Mouse (Mus musculus) spleen, adult 2 months (tissue): ENCODE data around the gene Hsf2bp. TPM values are rescaled to one million over a fixed set of nuclear protein-coding genes. Genes with fewer than 3 reads are reported as not detected.

Source experiments
- DNase-seq, 2 experiments: peaks; one replicate each; pipeline versions ENCODE4 v3.0.0 to v3.0.0-alpha.2; 2012 to 2021; ENCODE audit warnings: low spot score in 2 of 2, low read depth in 1 of 2
- H3K27ac ChIP-seq: fragments of 200-500 bp; 2 replicates; pipeline ENCODE4 v1.5.1; 2012; ENCODE audit warnings: low read length, inconsistent platforms; ENCODE audit not compliant: insufficient read depth
- H3K27me3 ChIP-seq: fragments of 200-500 bp; 2 replicates; pipeline ENCODE4 v1.6.1; 2012; ENCODE audit warnings: mild to moderate bottlenecking, moderate library complexity, low read length, inconsistent platforms; ENCODE audit not compliant: control insufficient read depth, insufficient read depth
- H3K36me3 ChIP-seq: fragments of 200-500 bp; 2 replicates; pipeline ENCODE4 v1.6.1; 2012; ENCODE audit warnings: mild to moderate bottlenecking, low read length, inconsistent platforms; ENCODE audit not compliant: control insufficient read depth, insufficient read depth
- H3K4me1 ChIP-seq: fragments of 200-500 bp; 2 replicates; pipeline ENCODE4 v1.6.1; 2011; ENCODE audit warnings: inconsistent platforms; ENCODE audit not compliant: control insufficient read depth, insufficient read depth, insufficient read length
- H3K4me3 ChIP-seq: fragments of 200-500 bp; 2 replicates; pipeline ENCODE4 v1.5.1; 2011; ENCODE audit warnings: mild to moderate bottlenecking, inconsistent platforms; ENCODE audit not compliant: insufficient read depth, insufficient read length; ENCODE audit errors: extremely low read depth
- CTCF ChIP-seq: fragments of 200-500 bp; IDR thresholded peaks from 2 replicates; pipeline ENCODE4 v1.5.1; 2011; ENCODE audit warnings: mild to moderate bottlenecking, inconsistent platforms; ENCODE audit not compliant: insufficient read depth, insufficient read length, insufficient replicate concordance; ENCODE audit errors: extremely low read depth
- POLR2A ChIP-seq: fragments of 200-500 bp; IDR thresholded peaks from 2 replicates; pipeline ENCODE4 v1.6.1; 2011; ENCODE audit warnings: low read depth, low read length, inconsistent platforms
- WGBS: fragments of 180-500 bp; shearing (Covaris S2); methylation state at CpG from one replicate; pipeline ENCODE4 v1.1.7; 2018; 5-methylcytosine and 5-hydroxymethylcytosine counted together
- polyA plus RNA-seq: library from polyadenylated mRNA; depleted of rRNA; stranded (reverse); fragments of >200 nt; gene quantifications from 2 replicates; pipeline ENCODE4 v1.2.3, GENCODE M21; 2012

Gene Hsf2bp
- polyA plus RNA-seq, 1 experiment = 0.15 TPM

DNA sequence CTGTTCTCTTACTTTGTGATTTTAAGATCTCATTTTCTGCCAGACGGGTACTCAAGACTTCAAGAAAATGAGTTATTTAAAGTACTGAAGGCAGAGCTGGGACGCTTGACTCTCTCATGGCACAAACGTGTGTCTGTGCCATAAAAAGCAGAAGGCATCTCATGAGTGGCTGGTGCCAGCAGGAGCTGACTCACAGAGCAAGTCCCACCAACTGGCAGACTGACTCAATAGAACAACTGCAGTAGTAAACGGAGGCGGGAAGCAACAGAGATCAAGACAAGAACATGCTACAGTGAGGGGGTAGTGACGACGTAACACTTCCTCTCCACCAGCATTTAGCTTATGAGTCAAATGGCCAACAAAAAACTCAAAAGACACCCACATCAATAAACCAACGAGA lies 13.1 kb downstream of the Hsf2bp start:
- TF ChIP-seq POLR2A (no peak), CTCF (no peak)
- Histone ChIP-seq H3K27me3 (no peaks in the 10 kb centered on the region), H3K4me3 (no peak overlapping the region), H3K4me1 (no peaks in the 10 kb centered on the region), H3K36me3 (no peaks in the 10 kb centered on the region), H3K27ac (no peak overlapping the region)
- WGBS = 31% methylated on average over 8 of the region's 8 CpGs
- no peak for DNase-seq

DNA sequence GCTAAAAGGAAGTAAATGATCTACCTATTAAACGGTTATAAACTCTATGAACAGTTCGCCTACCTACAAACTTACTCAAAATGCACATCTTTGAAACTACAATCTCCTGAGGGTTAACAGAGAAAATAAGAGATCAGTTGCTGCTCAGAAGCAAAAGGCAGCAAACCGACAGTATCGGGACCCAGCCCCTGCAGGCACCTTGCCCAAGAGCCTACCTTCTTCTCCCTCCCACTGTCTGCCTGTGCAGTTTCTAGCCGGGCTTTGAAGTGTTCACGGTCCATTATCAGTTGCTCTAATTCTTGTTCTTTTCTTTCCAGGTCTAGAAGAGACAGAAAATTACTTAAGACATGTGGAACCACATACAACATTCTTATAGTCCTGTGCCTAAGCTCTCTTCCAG lies 13.6 kb downstream of the Hsf2bp start:
- Histone ChIP-seq H3K36me3 (no peaks in the 10 kb centered on the region), H3K4me1 (no peaks in the 10 kb centered on the region), H3K27me3 (no peaks in the 10 kb centered on the region), H3K4me3 (no peak overlapping the region), H3K27ac (no peak overlapping the region)
- 84% methylated on average over 6 of the region's 6 CpGs for WGBS
- DNase-seq = no peak
- TF ChIP-seq POLR2A (no peak), CTCF (no peak)

DNA sequence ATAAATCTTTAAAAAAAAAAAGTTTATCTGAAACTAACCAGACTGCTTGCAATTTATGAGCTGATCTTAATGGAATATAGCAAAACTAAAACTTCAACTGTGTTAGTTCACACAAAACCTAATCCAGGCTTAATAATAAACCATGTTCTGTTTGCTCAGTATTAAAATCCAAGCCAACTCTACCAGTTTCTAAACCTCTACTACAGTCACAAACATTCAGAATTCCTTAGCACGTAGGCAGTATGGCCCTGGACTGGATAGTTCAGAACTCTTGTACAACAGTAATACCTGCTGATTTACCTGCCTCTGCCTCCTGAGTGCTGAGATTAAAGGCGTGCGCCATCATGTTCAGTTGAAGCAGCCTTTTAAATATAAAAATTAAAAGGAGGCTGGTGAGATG lies 14.2 kb downstream of the Hsf2bp start:
- DNase-seq = no peak
- Histone ChIP-seq H3K4me1 (no peaks in the 10 kb centered on the region), H3K27me3 (no peaks in the 10 kb centered on the region), H3K4me3 (no peak overlapping the region), H3K36me3 (no peaks in the 10 kb centered on the region), H3K27ac (no peak overlapping the region)
- TF ChIP-seq POLR2A (no peak), CTCF (no peak)
- WGBS = 94% methylated on average over 3 of the region's 3 CpGs

DNA sequence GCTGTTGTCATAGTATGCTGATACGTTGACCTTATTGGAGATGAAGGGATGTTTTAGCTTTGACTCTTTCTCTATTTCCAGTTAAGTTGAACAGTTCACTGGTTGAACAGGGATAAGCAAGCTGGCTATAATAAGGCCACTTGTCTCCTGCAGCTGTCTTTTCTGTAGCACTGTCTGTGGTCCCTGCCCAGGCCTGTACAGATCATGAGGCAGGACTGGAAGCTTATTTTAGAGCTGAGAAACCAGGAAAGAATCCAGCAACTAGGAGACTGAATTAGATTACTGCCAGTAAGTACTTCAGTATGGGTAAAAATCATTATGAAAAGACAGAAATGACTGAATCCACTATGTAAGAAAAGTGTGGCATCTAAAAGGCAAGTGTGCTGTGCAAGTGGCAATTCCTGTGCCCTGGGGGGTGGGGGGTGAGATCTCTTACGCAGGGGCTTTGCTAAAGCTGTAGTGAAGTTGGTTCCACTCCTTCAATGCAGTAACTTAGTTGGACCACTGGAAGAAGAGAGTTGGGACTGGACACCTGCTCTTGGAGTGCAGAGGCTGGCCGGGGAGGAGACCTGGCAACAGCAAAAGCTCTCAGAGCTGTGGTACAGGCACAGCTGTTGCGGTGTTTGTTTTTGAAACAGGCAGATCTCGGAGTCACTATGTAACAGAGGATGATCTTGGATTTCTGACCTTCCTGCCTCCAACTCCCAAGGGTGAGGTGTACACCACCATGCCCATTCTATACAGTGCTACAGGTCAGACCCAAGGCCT lies 17.8 kb downstream of the Hsf2bp start:
- Histone ChIP-seq H3K4me3 (no peak overlapping the region), H3K27me3 (no peaks in the 10 kb centered on the region), H3K36me3 (no peaks in the 10 kb centered on the region), H3K27ac (no peak overlapping the region), H3K4me1 (no peaks in the 10 kb centered on the region)
- WGBS = 85% methylated on average over 5 of the region's 5 CpGs
- TF ChIP-seq POLR2A (no peak), CTCF (no peak)
- no peak for DNase-seq

DNA sequence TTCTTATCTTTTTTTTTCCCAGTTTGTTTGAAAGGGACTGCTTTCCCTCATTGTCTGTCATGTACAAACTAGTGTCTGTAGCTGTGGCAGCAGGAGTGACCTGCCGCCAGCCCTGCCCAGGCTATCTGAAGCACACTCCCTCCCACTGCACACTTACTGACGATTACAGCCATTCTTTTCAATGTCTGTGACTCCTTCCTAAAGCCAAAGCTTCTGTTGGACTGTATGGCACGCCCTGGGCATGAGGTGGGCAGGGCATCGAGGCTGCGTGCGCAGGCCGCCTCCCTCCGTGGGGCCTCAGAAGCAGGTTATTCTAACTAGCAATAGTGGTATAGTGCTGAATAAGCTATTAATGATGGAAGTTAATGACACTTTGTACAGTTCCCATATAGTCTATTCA lies 19.7 kb downstream of the Hsf2bp start:
- DNase-seq = no peak
- H3K36me3 ChIP-seq = no peaks in the 10 kb centered on the region
- TF ChIP-seq CTCF (no peak), POLR2A (no peak)
- no peak overlapping the region for H3K4me3 ChIP-seq
- H3K27me3 ChIP-seq = no peaks in the 10 kb centered on the region
- peaks cover 2% of the 10 kb centered on the region; the same call in 1 of the 2 replicates for H3K4me1 ChIP-seq
- H3K27ac ChIP-seq = no peak overlapping the region
- WGBS = 93% methylated on average over 8 of the region's 8 CpGs

DNA sequence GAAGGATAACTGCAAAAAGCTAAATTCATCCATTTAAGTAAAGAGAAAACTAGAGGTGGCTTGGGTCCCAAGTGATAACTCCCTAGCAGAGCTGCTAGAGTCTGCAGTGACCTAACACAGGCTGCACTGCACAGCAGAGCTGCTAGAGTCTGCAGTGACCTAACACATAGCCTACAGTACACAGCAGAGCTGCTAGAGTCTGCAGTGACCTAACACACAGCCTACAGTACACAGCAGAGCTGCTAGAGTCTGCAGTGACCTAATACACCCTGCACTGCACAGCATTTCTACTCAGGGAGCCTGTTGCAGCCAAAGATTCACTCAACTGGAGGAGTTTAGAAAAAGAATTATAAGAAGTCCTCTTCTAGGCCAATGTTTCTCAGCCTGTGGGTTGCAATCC lies 22.5 kb downstream of the Hsf2bp start:
- Histone ChIP-seq H3K4me3 (no peak overlapping the region), H3K36me3 (no peaks in the 10 kb centered on the region), H3K4me1 (peaks cover 3% of the 10 kb centered on the region; the same call in 1 of the 2 replicates), H3K27ac (no peak overlapping the region), H3K27me3 (no peaks in the 10 kb centered on the region)
- TF ChIP-seq POLR2A = no peak
- no peak for TF ChIP-seq CTCF
- no peak for DNase-seq

DNA sequence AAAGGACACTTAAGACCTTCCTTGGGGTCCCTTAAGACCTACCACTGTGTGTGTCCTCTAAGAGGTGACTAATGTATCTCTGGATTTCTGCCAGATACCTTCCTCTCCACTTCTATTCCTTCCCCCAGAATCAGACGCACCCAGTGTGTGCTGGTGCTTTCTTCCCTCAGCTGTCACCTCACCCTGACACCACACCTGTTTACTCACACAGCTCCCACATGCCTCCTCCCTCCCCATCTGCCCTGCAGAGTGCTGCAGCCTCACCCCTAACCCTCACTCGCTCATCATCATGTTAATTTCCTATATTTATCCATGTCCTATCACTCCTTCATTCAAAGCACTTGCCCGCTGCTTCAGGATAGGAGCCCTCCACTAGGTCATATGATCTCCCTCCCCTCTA lies 23.9 kb downstream of the Hsf2bp start:
- no peak overlapping the region for H3K4me3 ChIP-seq
- DNase-seq = no peak
- 62% methylated on average over 3 of the region's 3 CpGs for WGBS
- H3K36me3 ChIP-seq = no peaks in the 10 kb centered on the region
- H3K4me1 ChIP-seq = peaks cover 3% of the 10 kb centered on the region; the same call in 1 of the 2 replicates
- TF ChIP-seq POLR2A (no peak), CTCF (no peak)
- H3K27ac ChIP-seq = no peak overlapping the region
- no peaks in the 10 kb centered on the region for H3K27me3 ChIP-seq
